Mouse (Mus musculus) intestine, embryonic 15.5 days (tissue): ENCODE data around the gene Orc4. TPM values are rescaled to one million over a fixed set of nuclear protein-coding genes. Genes with fewer than 3 reads are reported as not detected.

Source experiments
- ATAC-seq: fragments of 200-750 bp; cut with Nextera tagmentation; 2 replicates; pipeline ENCODE4 v1.8.0; 2017; ENCODE audit warnings: moderate TSS enrichment, moderate library complexity
- H3K27ac ChIP-seq: fragments of 300-500 bp; sonication (generic); 2 replicates; pipeline ENCODE4 v1.5.1; 2015; ENCODE audit warnings: mild to moderate bottlenecking, inconsistent platforms
- H3K27me3 ChIP-seq: fragments of 300-500 bp; sonication (generic); replicated peaks from 2 replicates; pipeline ENCODE4 v1.6.1; 2015; ENCODE audit warnings: inconsistent platforms
- H3K36me3 ChIP-seq: fragments of 300-500 bp; sonication (generic); 2 replicates; pipeline ENCODE4 v1.6.1; 2015; ENCODE audit warnings: inconsistent platforms
- H3K4me1 ChIP-seq: fragments of 300-500 bp; sonication (generic); replicated peaks from 2 replicates; pipeline ENCODE4 v1.6.1; 2015; ENCODE audit warnings: inconsistent platforms
- H3K4me2 ChIP-seq: fragments of 300-500 bp; sonication (generic); replicated peaks from 2 replicates; pipeline ENCODE4 v1.6.1; 2015; ENCODE audit warnings: mild to moderate bottlenecking, inconsistent platforms
- H3K4me3 ChIP-seq: fragments of 300-500 bp; sonication (generic); replicated peaks from 2 replicates; pipeline ENCODE4 v1.5.1; 2015; ENCODE audit warnings: inconsistent platforms
- H3K9ac ChIP-seq: fragments of 300-500 bp; sonication (generic); 2 replicates; pipeline ENCODE4 v1.6.1; 2015; ENCODE audit warnings: inconsistent platforms
- H3K9me3 ChIP-seq: fragments of 300-500 bp; sonication (generic); 2 replicates; pipeline ENCODE4 v1.6.1; 2016; ENCODE audit warnings: inconsistent platforms
- WGBS: fragments of 180-500 bp; shearing (Covaris S2); methylation state at CpG from one replicate; pipeline ENCODE4 v1.1.7; 2015; 5-methylcytosine and 5-hydroxymethylcytosine counted together
- polyA plus RNA-seq: library from polyadenylated mRNA; unstranded; fragments of >200 nt; fragmentation: Nextera tagmentation; extraction: Ambion mirVana; gene quantifications from 2 replicates; pipeline ENCODE4 v1.2.1, GENCODE M21; 2015

Orc4 gene
- polyA plus RNA-seq: 85.8 and 99.5 TPM in 2 replicates

DNA sequence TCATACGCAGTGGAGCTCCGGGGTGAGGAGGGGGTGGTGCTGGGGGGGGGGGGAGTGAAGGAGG, at the start of gene Orc4:
TSS of gene Orc4 (minus strand) at position 26 of the 64 bp plus-strand sequence.
- Histone ChIP-seq H3K4me1 (peaks cover 3% of the 10 kb centered on the region; the same call in 1 of the 2 replicates), H3K4me3 (peak within 1 kb of the TSS; percentile 92), H3K9ac (peak within 1 kb of the TSS; percentile 69), H3K27me3 (no peaks in the 10 kb centered on the region), H3K36me3 (no peaks in the 10 kb centered on the region), H3K9me3 (no peaks in the 10 kb centered on the region), H3K4me2 (peak within 1 kb of the TSS; percentile 59), H3K27ac (peak within 1 kb of the TSS; percentile 96)
- 0% methylated on average over 2 of the region's 2 CpGs for WGBS
- no peak for ATAC-seq

GRCm38 (mm10) chr2:48990322-48990721, 40.2 kb upstream of the Orc4 start:
- no peak overlapping the region for H3K27ac ChIP-seq
- H3K27me3 ChIP-seq: no peaks in the 10 kb centered on the region
- H3K4me3 ChIP-seq: no peak overlapping the region
- no peak overlapping the region for H3K4me2 ChIP-seq
- no peak overlapping the region for H3K9ac ChIP-seq
- 89% methylated on average over 3 of the region's 3 CpGs for WGBS
- H3K36me3 ChIP-seq: no peaks in the 10 kb centered on the region
- no peak for ATAC-seq
- no peaks in the 10 kb centered on the region for H3K9me3 ChIP-seq
- no peaks in the 10 kb centered on the region for H3K4me1 ChIP-seq

DNA sequence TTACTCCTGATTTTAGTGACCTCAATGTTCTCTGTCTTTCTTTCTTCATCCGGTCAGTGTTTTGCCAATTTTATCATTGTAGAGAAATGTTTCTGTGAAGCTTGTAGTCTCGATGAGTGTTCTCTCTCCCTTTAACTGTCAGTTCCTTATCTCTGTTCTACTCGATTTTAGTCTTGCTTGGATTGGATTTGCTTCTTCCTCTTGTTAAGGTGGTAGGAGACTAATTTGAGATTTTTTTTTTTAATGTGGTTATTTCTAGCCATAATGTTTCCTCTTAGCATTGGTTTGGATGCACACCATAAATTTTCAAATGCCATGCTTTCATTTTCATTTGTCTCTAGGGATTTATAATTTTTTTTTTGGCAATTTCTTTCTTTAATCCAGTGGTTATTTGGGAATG, 28.8 kb upstream of the Orc4 start:
- ATAC-seq: no peak
- H3K4me1 ChIP-seq: no peaks in the 10 kb centered on the region
- WGBS: 79% methylated on average over 3 of the region's 3 CpGs
- no peaks in the 10 kb centered on the region for H3K27me3 ChIP-seq
- H3K9me3 ChIP-seq: no peaks in the 10 kb centered on the region
- H3K4me2 ChIP-seq: no peak overlapping the region
- H3K4me3 ChIP-seq: no peak overlapping the region
- H3K27ac ChIP-seq: no peak overlapping the region
- no peak overlapping the region for H3K9ac ChIP-seq
- no peaks in the 10 kb centered on the region for H3K36me3 ChIP-seq

GRCm38 (mm10) chr2:48956591-48956990, 6.5 kb upstream of the Orc4 start:
- no peak overlapping the region for H3K9ac ChIP-seq
- no peaks in the 10 kb centered on the region for H3K9me3 ChIP-seq
- no peak overlapping the region for H3K4me2 ChIP-seq
- no peaks in the 10 kb centered on the region for H3K27me3 ChIP-seq
- H3K4me1 ChIP-seq: no peaks in the 10 kb centered on the region
- no peak overlapping the region for H3K27ac ChIP-seq
- 49% methylated on average over 3 of the region's 3 CpGs for WGBS
- no peaks in the 10 kb centered on the region for H3K36me3 ChIP-seq
- no peak overlapping the region for H3K4me3 ChIP-seq
- ATAC-seq: no peak

- WGBS: 5% methylated on average over 5 of the region's 6 CpGs
- H3K36me3 ChIP-seq: no peaks in the 10 kb centered on the region
- peaks cover 3% of the 10 kb centered on the region; the same call in 1 of the 2 replicates for H3K4me1 ChIP-seq
- peak overlapping the region; percentile 59 for H3K4me2 ChIP-seq
- ATAC-seq: no peak
- H3K4me3 ChIP-seq: peak overlapping the region; percentile 92
- H3K27ac ChIP-seq: peak overlapping the region; percentile 96
- no peaks in the 10 kb centered on the region for H3K9me3 ChIP-seq
- no peaks in the 10 kb centered on the region for H3K27me3 ChIP-seq
- H3K9ac ChIP-seq: peak overlapping the region; percentile 69
These were observed 321 bp upstream of the Orc4 start for GRCm38 (mm10) chr2:48950316-48950880.

- peak; percentile 68 for ATAC-seq
- peak overlapping the region; percentile 96 for H3K27ac ChIP-seq
- H3K36me3 ChIP-seq: no peaks in the 10 kb centered on the region
- peaks cover 3% of the 10 kb centered on the region; the same call in 1 of the 2 replicates for H3K4me1 ChIP-seq
- H3K27me3 ChIP-seq: no peaks in the 10 kb centered on the region
- H3K9me3 ChIP-seq: no peaks in the 10 kb centered on the region
- peak overlapping the region; percentile 69 for H3K9ac ChIP-seq
- H3K4me2 ChIP-seq: peak overlapping the region; percentile 59
- WGBS: 0% methylated on average over 8 of the region's 9 CpGs
- H3K4me3 ChIP-seq: peak overlapping the region; percentile 92
These were observed 280 bp downstream of the Orc4 start for GRCm38 (mm10) chr2:48949743-48950251.

DNA sequence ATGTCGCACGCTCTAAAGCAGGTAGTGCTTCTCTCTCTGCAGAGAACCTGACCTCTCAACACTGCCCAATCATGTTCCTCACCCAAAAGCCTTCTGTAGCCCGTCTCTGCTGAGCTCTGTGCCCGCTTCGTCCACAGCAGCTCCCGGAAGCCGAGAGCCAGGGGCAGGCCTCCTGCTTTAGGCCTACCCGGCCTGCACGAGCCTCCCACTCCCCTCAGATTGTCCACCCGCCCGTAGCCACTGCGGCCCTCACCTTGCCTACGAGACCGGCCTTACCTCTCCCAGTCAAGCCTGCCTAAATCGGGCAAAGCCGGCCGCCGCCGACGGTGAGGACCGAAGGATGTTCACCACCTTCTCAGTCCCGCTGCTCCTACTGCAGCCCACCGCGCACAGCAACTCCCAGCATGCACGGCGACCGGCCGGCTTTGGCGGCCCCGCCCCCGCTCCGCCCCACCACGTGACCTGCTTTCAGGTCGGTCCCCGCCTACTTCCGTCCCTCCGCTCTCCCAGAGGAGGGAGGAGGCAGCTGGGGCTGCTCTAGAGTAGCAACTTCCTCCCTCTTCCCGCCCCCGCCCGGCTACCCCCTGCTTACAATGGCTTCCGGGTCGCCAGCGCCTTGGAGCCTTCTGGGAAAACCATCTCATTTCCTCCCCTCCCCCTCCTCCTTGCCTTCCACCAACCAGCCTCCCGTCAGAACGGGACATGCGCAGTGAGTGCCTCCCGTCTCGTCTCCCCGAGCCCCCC, 1.1 kb downstream of the Orc4 start, which contains the start of gene Mbd5:
TSS of gene Mbd5 (plus strand) at position 668 of the 744 bp plus-strand sequence.
- Histone ChIP-seq H3K4me3 (peak within 1 kb of the TSS; percentile 92), H3K27me3 (no peaks in the 10 kb centered on the region), H3K9ac (peak within 1 kb of the TSS; percentile 94), H3K4me1 (peaks cover 3% of the 10 kb centered on the region; the same call in 1 of the 2 replicates), H3K4me2 (peak within 1 kb of the TSS; percentile 61), H3K36me3 (no peaks in the 10 kb centered on the region), H3K9me3 (no peaks in the 10 kb centered on the region), H3K27ac (peak within 1 kb of the TSS; percentile 96)
- WGBS: under 1% methylated on average over 46 of the region's 49 CpGs
- ATAC-seq: peak; percentile 100

GRCm38 (mm10) chr2:48947761-48948160, 2.3 kb downstream of the Orc4 start:
- 0 out of 2 replicates have a peak overlapping the region, but pooled peaks have one; percentile 0 for H3K4me3 ChIP-seq
- no peak for ATAC-seq
- no peaks in the 10 kb centered on the region for H3K27me3 ChIP-seq
- H3K4me1 ChIP-seq: peaks cover 3% of the 10 kb centered on the region; the same call in 1 of the 2 replicates
- no peak overlapping the region; the same call in 1 of the 2 replicates for H3K9ac ChIP-seq
- no peak overlapping the region for H3K27ac ChIP-seq
- peak overlapping the region; percentile 61 for H3K4me2 ChIP-seq
- WGBS: 63% methylated on average over 3 of the region's 3 CpGs
- H3K9me3 ChIP-seq: no peaks in the 10 kb centered on the region
- no peaks in the 10 kb centered on the region for H3K36me3 ChIP-seq

- H3K9ac ChIP-seq: no peak overlapping the region
- no peak overlapping the region for H3K4me2 ChIP-seq
- ATAC-seq: no peak
- H3K4me1 ChIP-seq: no peaks in the 10 kb centered on the region
- WGBS: 84% methylated on average over 2 of the region's 2 CpGs
- no peak overlapping the region for H3K27ac ChIP-seq
- H3K27me3 ChIP-seq: no peaks in the 10 kb centered on the region
- no peaks in the 10 kb centered on the region for H3K9me3 ChIP-seq
- no peaks in the 10 kb centered on the region for H3K36me3 ChIP-seq
- H3K4me3 ChIP-seq: no peak overlapping the region
These were observed 15.0 kb downstream of the Orc4 start for GRCm38 (mm10) chr2:48935058-48935457.

- no peak for ATAC-seq
- H3K9ac ChIP-seq: no peak overlapping the region
- H3K36me3 ChIP-seq: 0 out of 2 replicates have a peak, but pooled peaks cover 9% of the 10 kb centered on the region
- H3K4me1 ChIP-seq: no peaks in the 10 kb centered on the region
- no peak overlapping the region for H3K27ac ChIP-seq
- H3K27me3 ChIP-seq: no peaks in the 10 kb centered on the region
- H3K4me2 ChIP-seq: no peak overlapping the region
- H3K4me3 ChIP-seq: no peak overlapping the region
- no peaks in the 10 kb centered on the region for H3K9me3 ChIP-seq
These were observed 34.2 kb downstream of the Orc4 start for GRCm38 (mm10) chr2:48915832-48916231.

- H3K9me3 ChIP-seq: no peaks in the 10 kb centered on the region
- ATAC-seq: no peak
- no peaks in the 10 kb centered on the region for H3K4me1 ChIP-seq
- no peaks in the 10 kb centered on the region for H3K27me3 ChIP-seq
- no peak overlapping the region for H3K4me3 ChIP-seq
- H3K27ac ChIP-seq: no peak overlapping the region
- 88% methylated on average over 1 of the region's 1 CpGs for WGBS
- no peak overlapping the region for H3K9ac ChIP-seq
- H3K36me3 ChIP-seq: 0 out of 2 replicates have a peak, but pooled peaks cover 9% of the 10 kb centered on the region
- no peak overlapping the region for H3K4me2 ChIP-seq
These were observed 35.9 kb downstream of the Orc4 start for GRCm38 (mm10) chr2:48914185-48914584.

GRCm38 (mm10) chr2:48908866-48909265, 41.2 kb downstream of the Orc4 start:
- Histone ChIP-seq H3K27me3 (no peaks in the 10 kb centered on the region), H3K36me3 (0 out of 2 replicates have a peak, but pooled peaks cover 8% of the 10 kb centered on the region), H3K4me3 (no peak overlapping the region), H3K9me3 (no peaks in the 10 kb centered on the region), H3K9ac (no peak overlapping the region), H3K27ac (no peak overlapping the region), H3K4me2 (no peak overlapping the region), H3K4me1 (no peaks in the 10 kb centered on the region)
- 53% methylated on average over 2 of the region's 2 CpGs for WGBS
- no peak for ATAC-seq

DNA sequence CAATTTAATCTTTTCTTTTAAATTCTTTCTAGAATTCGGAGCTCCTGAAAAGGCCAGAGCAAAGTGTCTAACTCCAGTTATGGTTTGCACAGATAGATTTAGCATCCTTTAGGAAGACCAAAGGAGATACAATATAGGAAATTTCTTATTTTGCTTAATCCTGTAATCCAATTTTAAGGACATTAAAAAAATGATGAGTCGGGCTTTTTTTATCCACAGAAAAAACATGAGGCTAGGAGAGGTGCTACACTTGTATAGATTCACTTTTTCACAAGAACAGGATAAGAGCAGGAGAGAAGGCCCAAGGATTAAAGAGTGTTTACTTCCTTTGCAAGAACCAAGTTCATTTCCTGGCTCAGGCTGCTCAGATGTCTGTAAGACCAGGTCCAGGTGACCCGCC, 54.9 kb downstream of the Orc4 start:
- H3K27ac ChIP-seq: no peak overlapping the region
- H3K36me3 ChIP-seq: no peaks in the 10 kb centered on the region
- no peak overlapping the region for H3K4me2 ChIP-seq
- no peak overlapping the region for H3K9ac ChIP-seq
- no peak overlapping the region for H3K4me3 ChIP-seq
- no peaks in the 10 kb centered on the region for H3K9me3 ChIP-seq
- 93% methylated on average over 3 of the region's 3 CpGs for WGBS
- no peaks in the 10 kb centered on the region for H3K4me1 ChIP-seq
- no peak for ATAC-seq
- H3K27me3 ChIP-seq: no peaks in the 10 kb centered on the region
